ENCODE assay signal across 24 mouse cellular contexts in genomic region chr11:95330662-95331061, GRCm38 (mm10).
"Had no signal": no experiment of that assay in that cellular context is flagged by ENCODE, and none has a peak within 500 bp of the region (broad histone marks: within the 10 kb centered on the region; RNA-seq: fewer than 3 reads in every experiment).

No protein-coding gene starts in this region.

- H3K36me3 ChIP-seq: heart, embryonic 13.5 days; heart, embryonic 15.5 days; hindbrain, embryonic 13.5 days; hindbrain, embryonic 15.5 days; intestine, embryonic 15.5 days; limb, embryonic 10.5 days; limb, embryonic 12.5 days; liver, embryonic 13.5 days; liver, embryonic 15.5 days had no signal

- H3K4me1 ChIP-seq: hindbrain, embryonic 13.5 days; hindbrain, embryonic 15.5 days; intestine, embryonic 15.5 days; limb, embryonic 10.5 days; limb, embryonic 12.5 days had no signal

- ATAC-seq: hindbrain, postnatal 0 days; intestine, embryonic 15.5 days; intestine, postnatal 0 days; liver, postnatal 0 days had no signal

- H3K4me3 ChIP-seq: heart, adult 2 months; heart, embryonic 13.5 days; heart, embryonic 15.5 days; hindbrain, embryonic 13.5 days; hindbrain, embryonic 15.5 days; intestine, embryonic 15.5 days; layer of hippocampus, adult 2 months; left cerebral cortex, adult 2 months; limb, embryonic 10.5 days; limb, embryonic 12.5 days; liver, embryonic 13.5 days; liver, embryonic 15.5 days had no signal

- DNase-seq: gastrocnemius, postnatal 14 days; gastrocnemius, postnatal 36 days; heart, adult 2 months; heart, postnatal 14 days; heart, postnatal 36 days; kidney, adult 18-20 months; kidney, adult 8-10 months; kidney, postnatal 10 days; kidney, postnatal 25 days; kidney, postnatal 4 days; liver, embryonic 13.5 days; liver, postnatal 0 days had no signal

- H3K9me3 ChIP-seq: heart, embryonic 13.5 days; heart, embryonic 15.5 days; hindbrain, embryonic 13.5 days; hindbrain, embryonic 15.5 days; intestine, embryonic 15.5 days; limb, embryonic 10.5 days; limb, embryonic 12.5 days; liver, embryonic 13.5 days; liver, embryonic 15.5 days had no signal

- H3K27ac ChIP-seq: heart, adult 2 months; heart, embryonic 13.5 days; heart, embryonic 15.5 days; hindbrain, embryonic 13.5 days; hindbrain, embryonic 15.5 days; hindbrain, postnatal 0 days; intestine, embryonic 15.5 days; layer of hippocampus, adult 2 months; left cerebral cortex, adult 2 months; limb, embryonic 10.5 days; limb, embryonic 12.5 days had no signal

- H3K9ac ChIP-seq: heart, embryonic 13.5 days; heart, embryonic 15.5 days; hindbrain, embryonic 13.5 days; hindbrain, embryonic 15.5 days; intestine, embryonic 15.5 days; limb, embryonic 12.5 days; liver, embryonic 13.5 days; liver, embryonic 15.5 days; liver, postnatal 0 days had no signal

- H3K27me3 ChIP-seq: heart, embryonic 13.5 days; heart, embryonic 15.5 days; intestine, embryonic 15.5 days; limb, embryonic 12.5 days; liver, embryonic 13.5 days; liver, embryonic 15.5 days had no signal
